Mouse (Mus musculus) gastrocnemius, postnatal 4 days (tissue): ENCODE results near the gene Rnpc3. TPM values are rescaled to one million over a fixed set of nuclear protein-coding genes. Genes with fewer than 3 reads are reported as not detected.
"Not testable (repeated sequence)": the region's sequence is repeated elsewhere in the genome, so short reads cannot be mapped to it uniquely, and the experiment has no call there.

Source experiments
- DNase-seq, 2 experiments: peaks; one replicate each; pipeline ENCODE4 v3.0.0; 2021 to 2022; ENCODE audit warnings: low spot score in 2 of 2, mixed read lengths in 2 of 2
- long read RNA-seq, 2 experiments: library from polyadenylated mRNA; stranded (forward); transcript quantifications; one replicate each; pipeline ENCODE4 v2.0.0; 2021
- total RNA-seq, 2 experiments: library from RNA; stranded (reverse); gene quantifications; 2 replicates each; pipeline ENCODE4 v1.2.3; 2021

Rnpc3 gene
- total RNA-seq = 10 to 100 TPM; 11.7 to 19.3 TPM
- long read RNA-seq, experiment 1, partial matches to known transcripts = 0 of 11 reads
- long read RNA-seq, experiment 1, other reads (novel, unspliced or antisense) = 4 of 11 reads
- long read RNA-seq, experiment 2, transcript Rnpc3-203 (15 exons, 1,839 nt) = major isoform, 5 of 6 reads
- long read RNA-seq, experiment 2, partial matches to known transcripts = 0 of 6 reads
- long read RNA-seq, experiment 2, other reads (novel, unspliced or antisense) = 0 of 6 reads

DNA sequence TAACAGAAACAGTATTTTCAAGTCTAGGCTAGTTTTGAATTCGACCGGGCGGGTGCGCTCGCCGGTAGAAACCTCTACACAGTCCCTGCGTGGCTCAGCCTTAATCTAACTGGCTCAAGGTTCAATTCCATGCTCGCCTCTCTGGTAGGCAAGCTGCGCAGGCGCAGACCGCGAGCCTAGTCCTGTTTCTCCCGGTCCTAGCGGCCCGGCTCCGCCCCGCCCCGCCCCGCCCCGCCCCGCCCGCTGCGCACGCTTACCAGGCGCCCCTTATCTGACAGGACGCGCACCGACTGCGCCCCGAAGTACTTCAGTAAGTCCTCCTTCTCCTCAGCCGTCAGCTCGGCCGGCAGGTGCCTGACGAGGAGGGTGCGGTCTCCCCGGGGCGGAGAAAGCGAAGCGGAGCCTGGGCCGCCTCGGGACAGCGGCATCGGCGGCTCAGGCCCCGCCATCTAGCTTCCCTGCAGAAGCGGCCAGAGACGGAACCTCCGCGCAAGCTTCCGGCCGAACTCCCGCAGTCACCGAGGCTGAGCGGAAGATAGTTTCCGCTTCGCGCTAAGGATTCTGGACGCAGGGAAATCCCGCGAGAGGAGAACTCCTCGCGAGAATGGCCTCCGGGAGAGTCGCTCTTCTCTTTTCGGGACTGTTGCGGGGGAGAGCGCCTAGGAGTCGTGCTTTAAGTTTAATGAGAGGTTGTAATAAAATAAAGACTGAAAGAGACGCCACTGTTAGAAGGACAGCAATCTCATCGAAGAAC, at the start of gene Rnpc3:
Gene Rnpc3, minus strand, starts transcription at position 544 of the 754 bp plus-strand sequence.
- peak; percentile 91 to 97 for DNase-seq

DNA sequence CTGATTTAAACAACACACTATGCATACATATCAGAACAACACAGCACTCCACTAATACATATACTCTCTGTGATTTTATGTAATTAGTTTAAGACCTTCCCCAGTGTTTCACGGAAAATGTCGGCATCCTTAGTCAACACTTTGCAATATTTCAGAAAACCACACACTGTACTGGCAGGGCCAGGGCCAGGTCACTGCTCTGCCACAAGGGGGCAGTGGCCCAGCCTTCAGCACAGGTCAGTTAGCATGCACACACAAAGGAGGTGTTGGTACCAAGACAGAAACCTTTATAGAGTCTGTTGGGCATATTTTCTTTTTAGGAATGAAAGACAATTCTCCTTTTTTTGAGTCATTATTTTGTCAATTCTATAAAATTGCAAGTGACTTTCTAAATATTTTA, 27.0 kb upstream of the Rnpc3 start:
- DNase-seq = peak in 1 of 2 experiments; percentile 8

DNA sequence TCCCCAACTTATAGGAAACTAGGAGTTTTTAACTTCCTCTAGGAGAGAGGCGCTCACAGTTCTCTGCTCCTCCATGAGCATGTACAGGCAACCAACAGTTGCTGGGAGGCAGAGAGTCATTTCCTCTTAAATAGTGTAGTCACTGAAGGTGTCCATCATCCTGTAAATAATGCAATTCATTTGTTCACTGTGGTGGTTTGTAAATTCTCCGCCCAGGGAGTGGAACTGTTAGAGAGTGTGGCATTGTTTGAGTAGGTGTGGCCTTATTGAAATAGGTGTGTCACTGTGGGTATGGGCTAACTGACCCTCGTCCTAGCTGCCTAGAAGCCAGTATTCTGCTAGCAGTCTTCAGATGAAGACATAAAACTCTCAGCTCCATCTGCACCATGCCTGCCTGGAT, 24.4 kb upstream of the Rnpc3 start:
- DNase-seq = no peak

DNA sequence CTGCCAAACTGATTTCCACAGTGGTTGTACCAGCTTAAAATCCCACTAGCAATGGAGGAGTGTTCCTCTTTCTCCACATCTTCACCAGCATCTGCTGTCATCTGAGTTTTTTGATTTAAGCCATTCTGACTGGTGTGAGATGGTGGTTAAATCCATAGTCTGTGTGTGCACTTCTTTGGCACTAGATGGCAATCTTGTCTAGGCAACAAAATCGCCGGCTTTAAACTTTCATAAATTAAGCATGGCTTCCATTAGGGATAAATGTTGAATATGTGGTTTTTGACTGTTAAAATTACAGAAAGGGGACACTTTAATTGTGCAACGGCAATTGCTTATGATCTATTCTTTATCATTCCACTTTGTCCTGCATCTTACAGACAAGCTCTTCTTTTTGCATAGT, 21.4 kb upstream of the Rnpc3 start:
- DNase-seq = not testable (repeated sequence)

DNA sequence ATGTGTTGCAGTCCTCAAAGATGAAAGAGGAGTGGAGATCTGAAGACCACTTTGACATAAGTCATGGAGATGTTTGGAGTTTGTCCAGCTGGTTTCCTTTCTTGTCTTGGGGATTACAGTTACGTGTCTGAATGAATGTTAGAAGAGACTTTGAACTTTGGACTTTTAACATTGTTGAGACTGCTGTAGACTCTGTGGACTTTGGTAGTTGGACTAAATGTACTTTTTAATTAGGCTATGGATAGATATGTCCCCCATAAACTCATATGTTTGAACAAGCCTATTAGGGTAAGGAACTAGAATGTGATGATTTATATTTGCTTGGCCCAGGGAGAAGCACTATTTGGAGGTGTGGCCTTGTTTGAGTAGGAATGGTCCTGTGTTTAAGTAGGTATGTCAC, 9.6 kb upstream of the Rnpc3 start:
- no peak for DNase-seq

DNA sequence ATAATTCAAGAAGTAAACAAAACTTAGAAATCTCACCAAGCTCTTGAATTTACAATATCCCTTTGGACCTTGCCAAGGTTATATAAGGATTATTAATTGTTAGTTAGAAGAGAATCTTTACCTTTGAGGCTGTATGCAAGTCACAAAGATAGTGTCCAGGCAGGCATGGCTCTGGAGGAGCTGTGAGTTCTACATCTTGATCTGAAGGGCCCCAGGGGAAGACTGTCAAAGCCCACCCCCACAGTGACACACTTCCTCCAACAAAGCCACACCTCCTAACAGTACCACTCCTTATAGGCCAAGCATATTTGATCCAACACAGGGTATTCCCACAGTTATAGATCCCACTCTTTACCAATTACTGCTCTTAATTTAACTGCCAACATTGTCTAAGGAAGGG, 4.3 kb upstream of the Rnpc3 start:
- DNase-seq = no peak

DNA sequence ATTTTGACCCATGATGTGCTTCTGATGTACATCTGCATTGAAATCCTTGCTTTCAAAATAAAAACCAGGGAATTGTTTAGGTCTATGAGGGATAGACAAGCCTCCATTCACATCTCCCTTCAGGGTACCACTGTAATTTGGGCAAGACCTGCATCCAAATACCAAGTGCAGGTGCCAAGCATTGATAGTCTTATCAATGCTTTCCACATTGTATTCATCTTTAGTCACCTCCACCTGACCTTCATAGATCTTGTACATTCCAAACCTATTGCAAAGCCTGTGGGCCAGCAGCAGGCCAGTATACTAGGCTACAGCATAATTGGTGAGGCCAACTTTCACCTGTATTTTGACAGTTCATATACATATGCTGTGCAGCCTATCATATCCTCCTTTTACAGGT, 1.7 kb upstream of the Rnpc3 start:
- DNase-seq = no peak

DNA sequence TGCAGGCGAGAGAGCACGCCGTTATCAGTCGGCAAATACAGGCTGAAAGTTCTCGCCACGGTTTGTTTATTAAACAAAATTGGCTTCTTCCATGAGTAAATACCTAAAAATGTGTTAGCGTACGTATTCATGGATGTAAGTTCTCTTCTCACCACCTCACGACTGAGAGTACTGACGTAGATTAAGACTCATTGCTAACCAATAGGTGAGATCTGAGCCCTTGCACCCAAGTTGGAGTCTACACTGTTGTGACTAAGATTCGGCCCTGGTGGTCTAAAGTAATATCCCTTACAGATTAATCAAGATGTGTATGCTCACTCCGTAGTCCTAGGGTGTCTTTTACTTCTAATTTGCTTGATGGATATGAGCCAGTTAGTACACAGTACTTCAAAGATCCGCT, 615 bp upstream of the Rnpc3 start:
- DNase-seq = no peak

DNA sequence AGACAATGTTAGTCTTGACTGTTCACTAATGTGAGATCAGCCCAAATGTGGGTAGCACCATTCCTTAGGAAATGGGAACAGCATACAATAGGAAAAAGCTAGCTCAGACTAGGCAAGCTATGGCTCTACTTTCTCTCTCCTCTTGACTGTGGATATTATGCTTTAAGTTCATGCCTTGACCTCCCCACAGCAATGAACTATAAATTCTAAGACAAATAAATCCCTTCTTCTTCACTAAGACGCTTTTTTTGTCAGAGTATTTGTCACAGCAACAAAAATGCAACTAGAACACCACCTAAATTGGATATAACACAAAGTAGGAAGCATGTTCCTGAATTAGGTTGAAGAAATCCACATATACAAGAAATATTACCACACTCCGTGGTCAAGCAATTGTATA, 23.4 kb downstream of the Rnpc3 start, which contains the start of gene Amy1:
Gene Amy1, minus strand, starts transcription at position 101 of the 400 bp plus-strand sequence.
- no peak for DNase-seq

DNA sequence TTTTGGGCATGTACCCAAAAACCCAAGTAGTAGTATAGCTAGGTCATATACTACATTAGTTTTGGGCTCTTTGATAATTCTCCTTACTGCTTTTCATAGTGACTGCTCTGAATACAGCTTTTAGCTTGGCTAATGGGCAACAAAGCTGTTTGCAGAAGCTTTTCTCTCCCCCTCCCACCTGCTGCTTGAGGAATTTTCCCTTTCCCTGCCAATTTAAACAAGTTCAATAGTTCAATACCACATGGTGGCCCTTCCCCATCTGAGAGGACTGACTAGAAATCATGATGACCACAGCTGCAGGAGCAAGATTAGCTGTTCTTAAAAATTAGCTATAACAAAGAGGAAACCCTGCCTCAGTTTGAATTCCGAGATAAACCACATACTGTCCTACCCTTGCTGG, 39.1 kb downstream of the Rnpc3 start:
- no peak for DNase-seq

DNA sequence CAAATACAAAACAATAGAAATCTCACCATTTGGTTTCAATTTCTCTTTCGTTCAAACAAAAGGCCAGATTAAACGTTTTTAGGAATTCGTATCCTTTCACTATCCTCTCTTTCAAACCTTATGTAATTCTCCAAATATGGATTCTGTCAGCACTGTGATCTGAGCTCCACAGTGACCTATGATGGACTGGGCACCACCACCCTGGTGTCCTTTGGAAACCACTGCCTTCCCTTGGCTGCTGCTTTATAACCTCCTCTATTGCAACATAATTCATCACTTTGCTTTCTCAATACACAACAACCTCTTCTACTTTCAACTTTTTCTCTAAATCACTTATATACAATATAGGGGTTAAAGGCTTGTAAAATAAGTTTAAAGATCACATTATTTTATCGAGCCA, 55.4 kb downstream of the Rnpc3 start:
- DNase-seq = no peak

DNA sequence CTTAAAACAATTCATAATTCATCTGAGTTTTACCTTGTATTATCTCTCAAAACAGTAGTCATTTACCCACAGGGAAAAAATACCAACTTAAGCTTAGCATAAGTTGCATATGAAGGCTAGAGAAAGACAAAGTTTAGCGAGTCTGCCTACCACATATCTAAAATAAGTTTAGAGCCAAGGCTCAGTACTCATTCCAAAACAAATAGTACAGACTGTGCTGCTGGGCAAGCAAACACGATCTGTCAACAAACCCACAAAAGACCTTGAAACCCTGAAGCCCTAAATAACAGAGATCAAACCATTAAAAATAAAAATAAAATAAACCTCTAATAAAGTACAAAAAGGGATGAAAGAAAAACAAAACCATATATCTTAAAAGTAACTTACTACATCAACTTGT, 55.8 kb downstream of the Rnpc3 start:
- DNase-seq = no peak

DNA sequence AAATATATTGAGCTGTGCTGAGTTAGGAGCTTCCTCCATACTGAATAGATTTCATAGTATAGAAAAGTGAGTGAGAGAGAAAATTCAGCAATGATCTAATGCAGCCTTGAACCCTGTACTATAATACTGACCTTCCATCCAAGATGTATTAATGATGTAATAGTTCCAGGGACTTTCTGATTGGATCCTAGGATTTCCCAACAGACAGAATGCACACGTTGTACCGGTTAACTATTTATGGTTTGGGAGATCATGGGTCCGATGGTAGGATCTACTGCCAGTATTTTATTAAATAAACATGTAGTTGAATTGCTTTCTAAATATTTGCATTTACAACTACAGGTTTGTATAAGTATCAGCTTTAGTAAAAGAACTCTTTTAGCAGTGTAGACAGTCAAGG, 57.8 kb downstream of the Rnpc3 start:
- no peak for DNase-seq

Other genes starting within 250 kb of the Rnpc3 start
- not detected for gene Amy2a1, start 97.7 kb downstream of the Rnpc3 start, total RNA-seq
- gene Amy1, start 23.4 kb downstream of the Rnpc3 start, total RNA-seq = under 1 TPM; 0.41 to 0.81 TPM